Mouse (Mus musculus) bone marrow macrophage, adult 2 months (primary cell): ENCODE measurements around the gene Olfr1189.

Experiments
- CTCF ChIP-seq: IDR thresholded peaks from 2 replicates; pipeline ENCODE4 v1.5.1; 2012; ENCODE audit warnings: low read depth, mild to moderate bottlenecking, low read length, moderate library complexity
- POLR2A ChIP-seq: IDR thresholded peaks from 2 replicates; pipeline ENCODE4 v1.6.1; 2012; ENCODE audit warnings: mild to moderate bottlenecking, low read depth, low read length, borderline replicate concordance

DNA sequence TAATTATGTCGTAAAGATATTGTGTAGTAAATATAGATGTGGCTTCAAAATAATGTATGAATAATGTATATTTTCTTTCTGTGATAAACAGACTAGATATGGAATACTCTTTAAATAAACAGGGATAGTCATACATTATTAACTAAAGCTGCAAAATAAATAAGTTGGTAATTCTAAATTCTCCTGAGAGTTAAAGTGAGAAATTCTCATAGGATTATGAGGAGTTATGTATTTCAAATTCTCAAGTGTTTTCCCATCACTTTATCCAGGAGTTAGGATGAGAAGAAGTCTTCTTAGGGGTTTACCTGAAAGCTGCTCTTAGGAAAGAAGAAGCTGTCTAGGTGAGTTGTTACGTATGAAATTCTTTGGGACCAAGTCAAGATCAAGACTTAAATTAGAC is 29.6 kb upstream of the Olfr1189 start, which contains the start of gene Olfr1188:
- TF ChIP-seq POLR2A = no peak
- TF ChIP-seq CTCF = no peak
